Mouse (Mus musculus): Measurements from ENCODE around the gene 4930474N05Rik. TPM values are rescaled to one million over a fixed set of nuclear protein-coding genes. Genes with fewer than 3 reads are reported as not detected.

The 4930474N05Rik gene
- polyA plus RNA-seq, 1 experiment from 2014 or later: not detected

GRCm38 (mm10) chr14:36123775-36124335 is 29.1 kb downstream of the 4930474N05Rik start:
- Histone ChIP-seq H3K27ac (replicated peaks in 1 of 2; ENCODE audit: control insufficient read depth in 1 of 2, insufficient read depth in 1 of 2, low read depth in 2 of 2, low read length in 2 of 2) (no peak overlapping the region), H3K9me3 (ENCODE audit: control insufficient read depth, low read length) (no peaks in the 10 kb centered on the region), H3K4me2 (ENCODE audit: low read length) (no peak overlapping the region), H3K9ac (ENCODE audit: low read length) (no peak overlapping the region), H3K27me3 (ENCODE audit: control insufficient read depth, insufficient read depth, low read length) (no peaks in the 10 kb centered on the region), H3K4me3 (ENCODE audit: control insufficient read depth in 1 of 2, insufficient read depth in 1 of 2, low read depth in 1 of 2, low read length in 2 of 2) (no peak overlapping the region), H3K4me1 (ENCODE audit: control insufficient read depth in 2 of 2, insufficient read depth in 2 of 2, low read length in 2 of 2) (no peaks in the 10 kb centered on the region), H3K36me3 (ENCODE audit: control insufficient read depth, insufficient read depth, low read length) (no peaks in the 10 kb centered on the region)
- 66% methylated on average over 2 of the region's 2 CpGs for WGBS
- no peak for ATAC-seq (ENCODE audit: insufficient number of reproducible peaks, insufficient read depth, low FRiP score, low read depth)

- no peaks in the 10 kb centered on the region for H3K36me3 ChIP-seq (ENCODE audit: control insufficient read depth, insufficient read depth, low read length)
- no peaks in the 10 kb centered on the region for H3K27me3 ChIP-seq (ENCODE audit: control insufficient read depth, insufficient read depth, low read length)
- 50% methylated on average over 3 of the region's 3 CpGs for WGBS
- no peak overlapping the region for H3K9ac ChIP-seq (ENCODE audit: low read length)
- H3K4me3 ChIP-seq (ENCODE audit: control insufficient read depth in 1 of 2, insufficient read depth in 1 of 2, low read depth in 1 of 2, low read length in 2 of 2): no peak overlapping the region
- H3K4me1 ChIP-seq (ENCODE audit: control insufficient read depth in 2 of 2, insufficient read depth in 2 of 2, low read length in 2 of 2): no peaks in the 10 kb centered on the region
- H3K4me2 ChIP-seq (ENCODE audit: low read length): no peak overlapping the region
- no peak for ATAC-seq (ENCODE audit: insufficient number of reproducible peaks, insufficient read depth, low FRiP score, low read depth)
- no peaks in the 10 kb centered on the region for H3K9me3 ChIP-seq (ENCODE audit: control insufficient read depth, low read length)
- H3K27ac ChIP-seq (replicated peaks in 1 of 2; ENCODE audit: control insufficient read depth in 1 of 2, insufficient read depth in 1 of 2, low read depth in 2 of 2, low read length in 2 of 2): no peak overlapping the region
Measured at GRCm38 (mm10) chr14:36135749-36136148, 41.0 kb downstream of the 4930474N05Rik start.

GRCm38 (mm10) chr14:36137696-36138095 is 43.0 kb downstream of the 4930474N05Rik start:
- WGBS: 89% methylated on average over 4 of the region's 4 CpGs
- no peak for ATAC-seq (ENCODE audit: insufficient number of reproducible peaks, insufficient read depth, low FRiP score, low read depth)

GRCm38 (mm10) chr14:36145261-36145660 is 50.5 kb downstream of the 4930474N05Rik start:
- H3K36me3 ChIP-seq (ENCODE audit: control insufficient read depth, insufficient read depth, low read length): no peaks in the 10 kb centered on the region
- no peak for ATAC-seq (ENCODE audit: insufficient number of reproducible peaks, insufficient read depth, low FRiP score, low read depth)

More at GRCm38 (mm10) chr14:36137696-36138095, 43.0 kb downstream of the 4930474N05Rik start:
- Histone ChIP-seq H3K27me3 (ENCODE audit: control insufficient read depth, insufficient read depth, low read length) (no peaks in the 10 kb centered on the region), H3K9me3 (ENCODE audit: control insufficient read depth, low read length) (no peaks in the 10 kb centered on the region), H3K4me2 (ENCODE audit: low read length) (no peak overlapping the region), H3K9ac (ENCODE audit: low read length) (no peak overlapping the region), H3K4me3 (ENCODE audit: control insufficient read depth in 1 of 2, insufficient read depth in 1 of 2, low read depth in 1 of 2, low read length in 2 of 2) (no peak overlapping the region), H3K36me3 (ENCODE audit: control insufficient read depth, insufficient read depth, low read length) (no peaks in the 10 kb centered on the region), H3K4me1 (ENCODE audit: control insufficient read depth in 2 of 2, insufficient read depth in 2 of 2, low read length in 2 of 2) (no peaks in the 10 kb centered on the region), H3K27ac (replicated peaks in 1 of 2; ENCODE audit: control insufficient read depth in 1 of 2, insufficient read depth in 1 of 2, low read depth in 2 of 2, low read length in 2 of 2) (no peak overlapping the region)

More at GRCm38 (mm10) chr14:36145261-36145660, 50.5 kb downstream of the 4930474N05Rik start:
- no peaks in the 10 kb centered on the region for H3K27me3 ChIP-seq (ENCODE audit: control insufficient read depth, insufficient read depth, low read length)
- no peak overlapping the region for H3K27ac ChIP-seq (replicated peaks in 1 of 2; ENCODE audit: control insufficient read depth in 1 of 2, insufficient read depth in 1 of 2, low read depth in 2 of 2, low read length in 2 of 2)
- no peak overlapping the region for H3K4me3 ChIP-seq (ENCODE audit: control insufficient read depth in 1 of 2, insufficient read depth in 1 of 2, low read depth in 1 of 2, low read length in 2 of 2)
- H3K9ac ChIP-seq (ENCODE audit: low read length): no peak overlapping the region
- H3K4me2 ChIP-seq (ENCODE audit: low read length): no peak overlapping the region
- H3K9me3 ChIP-seq (ENCODE audit: control insufficient read depth, low read length): no peaks in the 10 kb centered on the region
- no peaks in the 10 kb centered on the region for H3K4me1 ChIP-seq (ENCODE audit: control insufficient read depth in 2 of 2, insufficient read depth in 2 of 2, low read length in 2 of 2)
